Mouse (Mus musculus) midbrain, embryonic 16.5 days (tissue): ENCODE measurements at regions not wholly inside any gene's neighbourhood (a gene's known extent, or its start where the extent isn't known, plus 50 kb on each side); places are given as distances from the start of the nearest gene placed in this dataset.

Experiments used
- ATAC-seq: fragments of 200-750 bp; cut with Nextera tagmentation; 2 replicates; pipeline ENCODE4 v1.8.0; 2017; ENCODE audit warnings: moderate TSS enrichment
- H3K27ac ChIP-seq: fragments of 300-500 bp; sonication (generic); 2 replicates; pipeline ENCODE4 v1.5.1; 2014; ENCODE audit warnings: mild to moderate bottlenecking, low read length, mixed read lengths
- H3K27me3 ChIP-seq: fragments of 300-500 bp; sonication (generic); 2 replicates; pipeline ENCODE4 v1.6.1; 2014; ENCODE audit warnings: low read depth, low read length, mixed read lengths; ENCODE audit not compliant: control insufficient read depth, insufficient read depth
- H3K36me3 ChIP-seq: fragments of 300-500 bp; sonication (generic); 2 replicates; pipeline ENCODE4 v1.6.1; 2014; ENCODE audit warnings: mild to moderate bottlenecking, low read length, moderate library complexity, mixed read lengths; ENCODE audit not compliant: control insufficient read depth, insufficient read depth
- H3K4me1 ChIP-seq: fragments of 300-500 bp; sonication (generic); 2 replicates; pipeline ENCODE4 v1.6.1; 2014; ENCODE audit warnings: mild to moderate bottlenecking, low read length, mixed read lengths; ENCODE audit not compliant: control insufficient read depth, insufficient read depth
- H3K4me2 ChIP-seq: fragments of 300-500 bp; sonication (generic); 2 replicates; pipeline ENCODE4 v1.6.1; 2014; ENCODE audit warnings: mild to moderate bottlenecking, low read length, mixed read lengths
- H3K4me3 ChIP-seq: fragments of 300-500 bp; sonication (generic); 2 replicates; pipeline ENCODE4 v1.5.1; 2014; ENCODE audit warnings: low read depth, mild to moderate bottlenecking, low read length, moderate library complexity, mixed read lengths
- H3K9ac ChIP-seq: fragments of 300-500 bp; sonication (generic); 2 replicates; pipeline ENCODE4 v1.6.1; 2014; ENCODE audit warnings: low read depth, low read length, mixed read lengths
- H3K9me3 ChIP-seq: fragments of 300-500 bp; sonication (generic); replicated peaks from 2 replicates; pipeline ENCODE4 v1.6.1; 2014; ENCODE audit warnings: mild to moderate bottlenecking, low read length, mixed read lengths; ENCODE audit not compliant: control insufficient read depth, poor library complexity, severe bottlenecking
- WGBS: fragments of 180-500 bp; shearing (Covaris S2); extraction: QIAGEN DNeasy Blood & Tissue Kit; methylation state at CpG from one replicate; pipeline ENCODE4 v1.1.7; 2014; 5-methylcytosine and 5-hydroxymethylcytosine counted together

- peak; percentile 94 for ATAC-seq
- no peaks in the 10 kb centered on the region for H3K36me3 ChIP-seq
- no peaks in the 10 kb centered on the region for H3K9me3 ChIP-seq
- no peak overlapping the region for H3K4me3 ChIP-seq
- H3K4me2 ChIP-seq = no peak overlapping the region
- peak overlapping the region; percentile 26 for H3K27ac ChIP-seq
- H3K9ac ChIP-seq = no peak overlapping the region
- H3K4me1 ChIP-seq = no peaks in the 10 kb centered on the region
- H3K27me3 ChIP-seq = no peaks in the 10 kb centered on the region
- WGBS = 18% methylated on average over 2 of the region's 2 CpGs
Measured at GRCm38 (mm10) chr3:38788751-38789150, 98.0 kb upstream of the Fat4 start.

- Histone ChIP-seq H3K27ac (no peak overlapping the region), H3K27me3 (no peaks in the 10 kb centered on the region), H3K4me1 (no peaks in the 10 kb centered on the region), H3K4me2 (no peak overlapping the region), H3K9me3 (no peaks in the 10 kb centered on the region), H3K4me3 (no peak overlapping the region), H3K36me3 (no peaks in the 10 kb centered on the region), H3K9ac (no peak overlapping the region)
- ATAC-seq = no peak
- 84% methylated on average over 6 of the region's 6 CpGs for WGBS
Measured at GRCm38 (mm10) chr3:38783711-38784110, 103.0 kb upstream of the Fat4 start.

- H3K4me3 ChIP-seq = no peak overlapping the region
- no peak for ATAC-seq
- no peak overlapping the region for H3K9ac ChIP-seq
- H3K4me1 ChIP-seq = no peaks in the 10 kb centered on the region
- no peak overlapping the region for H3K4me2 ChIP-seq
- no peaks in the 10 kb centered on the region for H3K9me3 ChIP-seq
- no peaks in the 10 kb centered on the region for H3K27me3 ChIP-seq
- H3K36me3 ChIP-seq = no peaks in the 10 kb centered on the region
- WGBS = 19% methylated on average over 3 of the region's 3 CpGs
- no peak overlapping the region for H3K27ac ChIP-seq
Measured at GRCm38 (mm10) chr3:38783051-38783450, 103.7 kb upstream of the Fat4 start.

- Histone ChIP-seq H3K4me3 (no peak overlapping the region), H3K27ac (no peak overlapping the region), H3K4me1 (peaks cover 4% of the 10 kb centered on the region; the same call in 1 of the 2 replicates), H3K9ac (no peak overlapping the region), H3K4me2 (no peak overlapping the region), H3K36me3 (no peaks in the 10 kb centered on the region), H3K27me3 (no peaks in the 10 kb centered on the region), H3K9me3 (no peaks in the 10 kb centered on the region)
- peak; percentile 70 for ATAC-seq
- WGBS = 31% methylated on average over 4 of the region's 4 CpGs
Measured at GRCm38 (mm10) chr3:38776743-38777366, 109.9 kb upstream of the Fat4 start.

- peak; percentile 51; the same call in 1 of the 2 replicates for ATAC-seq
- H3K36me3 ChIP-seq = no peaks in the 10 kb centered on the region
- peaks cover 6% of the 10 kb centered on the region; the same call in 1 of the 2 replicates for H3K4me1 ChIP-seq
- H3K27me3 ChIP-seq = no peaks in the 10 kb centered on the region
- H3K4me3 ChIP-seq = no peak overlapping the region
- WGBS = 39% methylated on average over 5 of the region's 5 CpGs
- H3K27ac ChIP-seq = peak overlapping the region; percentile 28; the same call in 1 of the 2 replicates
- H3K9ac ChIP-seq = peak overlapping the region; percentile 8; the same call in 1 of the 2 replicates
- no peak overlapping the region for H3K4me2 ChIP-seq
- no peaks in the 10 kb centered on the region for H3K9me3 ChIP-seq
Measured at GRCm38 (mm10) chr3:38754632-38755123, 132.1 kb upstream of the Fat4 start.

- ATAC-seq = 0 out of 2 replicates have a peak, but pooled peaks have one; percentile 25
- no peak overlapping the region for H3K9ac ChIP-seq
- no peak overlapping the region for H3K27ac ChIP-seq
Measured at GRCm38 (mm10) chr3:38753446-38754205, 133.1 kb upstream of the Fat4 start.

GRCm38 (mm10) chr3:38742155-38742554 lies 144.6 kb upstream of the Fat4 start:
- Histone ChIP-seq H3K4me3 (no peak overlapping the region), H3K36me3 (no peaks in the 10 kb centered on the region), H3K9ac (no peak overlapping the region), H3K4me1 (no peaks in the 10 kb centered on the region), H3K27ac (no peak overlapping the region), H3K27me3 (no peaks in the 10 kb centered on the region), H3K4me2 (no peak overlapping the region), H3K9me3 (no peaks in the 10 kb centered on the region)
- 83% methylated on average over 4 of the region's 4 CpGs for WGBS
- ATAC-seq = no peak

More at GRCm38 (mm10) chr3:38753446-38754205, 133.1 kb upstream of the Fat4 start:
- WGBS = 81% methylated on average over 2 of the region's 2 CpGs
- no peaks in the 10 kb centered on the region for H3K9me3 ChIP-seq
- no peaks in the 10 kb centered on the region for H3K36me3 ChIP-seq
- no peak overlapping the region for H3K4me3 ChIP-seq
- no peaks in the 10 kb centered on the region for H3K27me3 ChIP-seq
- no peak overlapping the region for H3K4me2 ChIP-seq
- peaks cover 6% of the 10 kb centered on the region; the same call in 1 of the 2 replicates for H3K4me1 ChIP-seq

GRCm38 (mm10) chr3:38722606-38723005 lies 164.1 kb upstream of the Fat4 start:
- no peaks in the 10 kb centered on the region for H3K4me1 ChIP-seq
- no peaks in the 10 kb centered on the region for H3K36me3 ChIP-seq
- H3K4me3 ChIP-seq = no peak overlapping the region
- no peak overlapping the region for H3K27ac ChIP-seq
- ATAC-seq = no peak
- no peak overlapping the region for H3K4me2 ChIP-seq
- H3K9ac ChIP-seq = no peak overlapping the region
- no peaks in the 10 kb centered on the region for H3K27me3 ChIP-seq
- no peaks in the 10 kb centered on the region for H3K9me3 ChIP-seq
- WGBS = 96% methylated on average over 1 of the region's 1 CpGs
